Mouse (Mus musculus): ENCODE data around the gene Pex12. TPM values are rescaled to one million over a fixed set of nuclear protein-coding genes. Genes with fewer than 3 reads are reported as not detected.
A peak's percentile ranks its signal among the peaks of the same experiment; 100 is the strongest.

Gene Pex12
- total and polyA plus RNA-seq, 3 experiments: 8.2 to 11.8 TPM; not detected in 1

- TF ChIP-seq MEF2A (IDR thresholded peaks at IDR 0.05; ENCODE audit: extremely low read depth, insufficient replicate concordance, low read depth, low read length, poor library complexity, severe bottlenecking) (no peak), ZMIZ1 (IDR thresholded peaks at IDR 0.05; ENCODE audit: low read depth, low read length) (no peak), SIN3A (IDR thresholded peaks at IDR 0.05; ENCODE audit: low read length) (peak; percentile 63; the same call in 1 of the 2 replicates), MYB (IDR thresholded peaks at IDR 0.05; ENCODE audit: low read depth, low read length) (no peak), MYC (IDR thresholded peaks at IDR 0.05; ENCODE audit: low read depth, low read length) (peak; percentile 41; the same call in 1 of the 2 replicates), TBP (IDR thresholded peaks at IDR 0.05; ENCODE audit: low read depth, low read length) (peak; percentile 47; the same call in 1 of the 2 replicates), ELF1 (IDR thresholded peaks at IDR 0.05; ENCODE audit: low read depth, low read length) (peak; percentile 70; the same call in 1 of the 2 replicates), GABPA (IDR thresholded peaks at IDR 0.05; ENCODE audit: low read depth, low read length) (no peak), SMC3 (IDR thresholded peaks at IDR 0.05; ENCODE audit: low read depth, low read length) (peak; percentile 4; the same call in 1 of the 2 replicates)
Observed at GRCm38 (mm10) chr11:83297816-83298215, 4.6 kb downstream of the Pex12 start (continued).

DNA sequence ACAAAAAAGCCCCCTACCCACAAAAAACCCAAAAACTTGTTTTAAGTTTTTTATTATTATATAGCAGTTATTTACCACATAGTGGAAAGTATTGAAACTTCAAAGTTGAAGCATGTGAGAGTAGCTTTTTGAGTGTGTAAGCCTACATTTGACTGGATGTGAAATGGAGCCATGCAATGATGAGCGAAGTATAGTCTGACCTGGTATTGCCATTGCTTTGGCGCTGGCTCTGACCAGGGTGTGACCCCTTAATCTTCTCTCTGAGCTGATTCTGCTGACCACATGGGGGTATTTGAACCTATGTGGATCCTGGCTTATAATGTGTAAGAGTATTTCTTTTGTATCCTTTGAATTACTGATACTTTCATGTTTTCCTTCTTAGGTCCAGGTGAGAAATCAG is 8.3 kb downstream of the Pex12 start:
- H3K27me3 ChIP-seq (ENCODE audit: control insufficient read depth in 1 of 2, insufficient read depth in 2 of 2, low read length in 2 of 2): no peaks in the 10 kb centered on the region
- no peak overlapping the region for H3K27ac ChIP-seq (ENCODE audit: control insufficient read depth, low read depth, low read length)
- 0 out of 4 replicates have a peak, but pooled peaks of 1 of the 2 experiments have one; percentile 22 for TF ChIP-seq POLR2A (IDR thresholded peaks at IDR 0.05; ENCODE audit: control insufficient read depth in 1 of 2, insufficient read depth in 1 of 2, low read depth in 1 of 2, low read length in 2 of 2, poor library complexity in 1 of 2)
- no peak for TF ChIP-seq TBP (IDR thresholded peaks at IDR 0.05; ENCODE audit: low read depth, low read length)
- TF ChIP-seq POLR2AphosphoS2 (IDR thresholded peaks at IDR 0.05; ENCODE audit: low read length): peak; percentile 54; the same call in 1 of the 2 replicates
- no peak for DNase-seq (ENCODE audit: low read depth, low spot score)
- no peak overlapping the region; a peak in 1 of 4 replicates for H3K4me3 ChIP-seq (ENCODE audit: control insufficient read depth in 1 of 2, insufficient read depth in 1 of 2, low read depth in 2 of 2, low read length in 2 of 2)
- no peak overlapping the region for H3K9ac ChIP-seq (ENCODE audit: control insufficient read depth, low read depth, low read length, poor library complexity, severe bottlenecking)
- H3K79me2 ChIP-seq (ENCODE audit: control insufficient read depth, insufficient read depth, low read length, poor library complexity): peaks cover 41% of the 10 kb centered on the region
- no peaks in the 10 kb centered on the region for H3K9me3 ChIP-seq (replicated peaks; ENCODE audit: insufficient read depth, low read length)
- H3K36me3 ChIP-seq (ENCODE audit: control insufficient read depth in 1 of 2, insufficient read depth in 2 of 2, low read length in 2 of 2): peaks cover 15 to 57% of the 10 kb centered on the region in 2 experiments
- H3K4me1 ChIP-seq (ENCODE audit: control insufficient read depth in 1 of 2, insufficient read depth in 2 of 2, low read length in 2 of 2): peaks cover 10 to 19% of the 10 kb centered on the region in 2 experiments; a peak in 3 of 4 replicates

- no peak for DNase-seq (ENCODE audit: low read depth, low spot score)
- Histone ChIP-seq H3K9me3 (replicated peaks; ENCODE audit: insufficient read depth, low read length) (no peaks in the 10 kb centered on the region), H3K4me3 (ENCODE audit: control insufficient read depth in 1 of 2, insufficient read depth in 1 of 2, low read depth in 2 of 2, low read length in 2 of 2) (peak overlapping the region; percentile 71 to 75), H3K4me1 (ENCODE audit: control insufficient read depth in 1 of 2, insufficient read depth in 2 of 2, low read length in 2 of 2) (peaks cover 15 to 17% of the 10 kb centered on the region in 2 experiments), H3K27ac (ENCODE audit: control insufficient read depth, low read depth, low read length) (no peak overlapping the region), H3K79me2 (ENCODE audit: control insufficient read depth, insufficient read depth, low read length, poor library complexity) (peaks cover 34% of the 10 kb centered on the region), H3K9ac (ENCODE audit: control insufficient read depth, low read depth, low read length, poor library complexity, severe bottlenecking) (peak overlapping the region; percentile 90), H3K36me3 (ENCODE audit: control insufficient read depth in 1 of 2, insufficient read depth in 2 of 2, low read length in 2 of 2) (peaks cover 15 to 60% of the 10 kb centered on the region in 2 experiments), H3K27me3 (ENCODE audit: control insufficient read depth in 1 of 2, insufficient read depth in 2 of 2, low read length in 2 of 2) (no peaks in the 10 kb centered on the region)
- TF ChIP-seq POLR2AphosphoS2 (IDR thresholded peaks at IDR 0.05; ENCODE audit: low read length) (no peak), TAL1 (IDR thresholded peaks at IDR 0.05; ENCODE audit: low read length) (no peak), JUND (IDR thresholded peaks at IDR 0.05; ENCODE audit: low read depth, low read length) (no peak), ZC3H11A (IDR thresholded peaks at IDR 0.05; ENCODE audit: low read depth, low read length) (no peak), NELFE (IDR thresholded peaks at IDR 0.05; ENCODE audit: low read depth, low read length) (no peak), TBP (IDR thresholded peaks at IDR 0.05; ENCODE audit: low read depth, low read length) (no peak), ZNF384 (IDR thresholded peaks at IDR 0.05; ENCODE audit: low read depth, low read length) (peak; percentile 66)
Observed at GRCm38 (mm10) chr11:83293182-83293581, 9.2 kb downstream of the Pex12 start.
